Mouse (Mus musculus) forelimb bud, embryonic 11.5 days (tissue): Measurements from ENCODE around the gene Dlgap4.
"Not testable (repeated sequence)": the region's sequence is repeated elsewhere in the genome, so short reads cannot be mapped to it uniquely, and the experiment has no call there.

Experiments used
- DNase-seq: peaks from one replicate; pipeline ENCODE4 v3.0.0-alpha.2; 2012; ENCODE audit warnings: low read depth, low spot score

The Dlgap4 gene

GRCm38 (mm10) chr2:156775455-156776435 lies 162.2 kb downstream of the Dlgap4 start:
- DNase-seq = no peak

DNA sequence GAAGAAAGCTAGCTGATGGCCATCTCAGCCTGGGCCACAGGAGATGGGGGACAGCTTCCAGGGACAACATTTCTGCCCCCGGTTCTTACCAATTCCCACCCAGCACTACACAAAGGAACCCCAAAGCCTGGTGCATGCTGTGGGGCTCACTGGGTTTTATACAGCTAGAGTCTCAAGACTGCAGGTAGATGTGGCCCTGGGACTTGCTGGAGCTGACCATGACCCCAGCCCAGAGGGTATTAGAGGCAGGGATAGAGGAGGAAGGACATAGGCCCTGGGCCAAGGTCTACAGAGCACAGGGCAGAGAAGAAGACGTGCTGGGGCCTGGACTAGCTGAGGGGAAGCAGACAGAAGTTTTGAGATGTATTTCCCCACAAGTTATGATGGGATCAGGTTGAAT lies 163.4 kb downstream of the Dlgap4 start:
- DNase-seq = no peak

GRCm38 (mm10) chr2:156777326-156778004 lies 164.0 kb downstream of the Dlgap4 start:
- DNase-seq = no peak

DNA sequence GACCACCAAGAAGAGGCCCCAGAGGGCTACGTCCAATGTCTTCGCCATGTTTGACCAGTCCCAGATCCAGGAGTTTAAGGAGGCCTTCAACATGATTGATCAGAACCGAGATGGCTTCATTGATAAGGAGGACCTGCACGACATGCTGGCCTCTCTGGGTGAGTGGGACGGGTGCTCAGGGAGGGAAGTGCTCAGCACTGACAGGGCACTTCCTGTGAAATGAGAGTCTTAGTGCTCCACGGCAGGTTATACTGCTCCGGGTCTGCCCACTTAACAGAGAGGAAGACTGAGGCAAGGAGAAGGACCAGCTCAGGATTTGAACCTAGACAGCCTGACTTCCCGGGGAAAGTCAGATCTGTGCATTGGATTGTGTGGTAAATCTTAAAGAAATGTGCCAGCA lies 165.1 kb downstream of the Dlgap4 start:
- no peak for DNase-seq

GRCm38 (mm10) chr2:156779036-156779435 lies 165.5 kb downstream of the Dlgap4 start:
- DNase-seq = no peak

GRCm38 (mm10) chr2:156779488-156779887 lies 166.0 kb downstream of the Dlgap4 start:
- DNase-seq = no peak

GRCm38 (mm10) chr2:156780129-156780528 lies 166.6 kb downstream of the Dlgap4 start:
- DNase-seq = no peak

- no peak for DNase-seq
Observed at GRCm38 (mm10) chr2:156780752-156781151, 167.2 kb downstream of the Dlgap4 start.

DNA sequence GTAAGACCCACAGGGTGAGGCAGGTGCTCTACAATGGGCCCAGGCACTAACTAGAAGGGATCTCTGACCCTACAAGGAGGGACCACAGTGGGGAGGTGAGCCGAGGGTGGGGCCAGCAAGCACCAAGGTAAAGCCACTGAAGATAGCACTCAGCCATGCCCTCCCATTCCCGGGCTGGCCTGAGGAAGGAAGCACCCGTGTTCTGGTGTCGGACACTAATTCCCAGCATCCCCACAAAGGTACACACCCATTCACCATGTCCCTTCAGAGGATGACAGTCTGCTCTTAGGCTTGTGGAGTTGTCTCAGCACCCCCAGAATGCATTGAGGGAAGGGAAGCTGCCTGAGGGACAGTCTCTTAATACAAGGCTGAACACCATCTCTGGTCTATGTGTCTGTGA lies 167.8 kb downstream of the Dlgap4 start:
- DNase-seq = no peak

- DNase-seq = no peak
Observed at GRCm38 (mm10) chr2:156781836-156782480, 168.5 kb downstream of the Dlgap4 start.

GRCm38 (mm10) chr2:156782481-156783348 lies 169.2 kb downstream of the Dlgap4 start:
- DNase-seq = no peak

DNA sequence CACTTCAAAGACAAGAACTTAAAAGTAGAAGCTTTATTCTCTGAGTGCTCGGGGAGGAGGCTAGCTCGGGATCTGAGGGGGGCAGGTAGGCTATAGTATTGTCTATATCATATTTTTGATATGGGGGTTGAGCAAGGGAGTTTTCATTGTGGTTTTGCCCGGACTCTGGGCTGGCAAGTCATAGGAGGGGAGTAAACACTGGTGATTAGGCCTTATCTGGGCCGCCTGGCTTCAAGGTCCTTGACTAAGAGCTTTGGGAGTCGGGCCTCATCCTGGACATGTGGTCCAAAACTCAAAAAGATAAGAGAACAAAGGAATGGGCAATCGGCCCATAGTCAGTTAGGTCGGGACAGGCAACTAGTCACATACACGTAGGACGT lies 169.8 kb downstream of the Dlgap4 start:
- DNase-seq = no peak

- no peak for DNase-seq
Observed at GRCm38 (mm10) chr2:156784016-156784585, 170.6 kb downstream of the Dlgap4 start.

- DNase-seq = no peak
Observed at GRCm38 (mm10) chr2:156784891-156785290, 171.4 kb downstream of the Dlgap4 start.

GRCm38 (mm10) chr2:156786369-156786768 lies 172.9 kb downstream of the Dlgap4 start:
- DNase-seq = not testable (repeated sequence)

DNA sequence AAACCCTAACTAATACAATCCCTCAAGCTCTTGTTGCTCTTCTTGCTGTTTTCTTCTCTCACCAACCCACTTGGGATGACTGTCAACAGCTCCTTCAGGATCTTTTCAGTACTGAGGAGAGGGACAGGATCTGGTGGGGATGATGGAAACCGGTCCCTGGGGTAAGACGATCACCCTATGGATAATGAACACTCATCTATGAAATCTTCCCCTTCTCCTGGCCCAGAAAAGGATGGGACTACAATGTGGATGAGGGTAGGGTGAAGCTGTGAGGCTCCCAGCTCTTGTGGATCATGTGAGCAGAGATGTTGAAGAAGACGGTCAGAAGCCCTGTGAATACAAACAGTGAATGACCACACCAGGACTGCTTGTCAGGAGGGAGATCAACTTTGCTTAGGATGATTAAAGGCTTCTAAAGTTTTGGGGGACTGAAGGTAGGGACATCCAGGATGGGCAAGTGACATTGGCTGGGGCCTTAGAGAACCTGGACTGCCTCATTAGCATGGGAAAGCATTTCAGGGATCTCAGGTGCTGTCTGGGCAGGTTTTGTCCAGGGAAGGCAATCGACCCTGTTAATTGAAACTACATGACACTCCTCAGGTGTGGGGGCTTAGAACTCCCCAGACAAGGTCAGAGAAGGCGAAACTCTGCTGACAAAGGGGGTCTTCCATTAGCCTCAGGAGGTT lies 173.7 kb downstream of the Dlgap4 start:
- DNase-seq = no peak

DNA sequence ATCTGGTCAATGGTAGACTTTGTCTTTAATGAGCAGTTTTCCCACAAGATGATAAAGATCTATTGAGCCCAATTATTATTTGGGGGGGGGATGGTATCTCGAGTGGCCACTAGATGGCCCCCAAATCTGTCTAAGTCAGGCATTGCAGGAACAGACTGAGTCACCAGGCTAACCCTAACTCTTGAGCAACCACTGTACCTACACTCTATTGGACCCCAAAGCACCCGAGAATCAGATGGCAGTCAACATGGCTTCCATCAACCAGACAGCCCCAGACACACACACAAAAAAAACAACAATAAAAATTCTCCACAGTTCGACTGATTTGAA lies 174.2 kb downstream of the Dlgap4 start:
- DNase-seq = no peak

DNA sequence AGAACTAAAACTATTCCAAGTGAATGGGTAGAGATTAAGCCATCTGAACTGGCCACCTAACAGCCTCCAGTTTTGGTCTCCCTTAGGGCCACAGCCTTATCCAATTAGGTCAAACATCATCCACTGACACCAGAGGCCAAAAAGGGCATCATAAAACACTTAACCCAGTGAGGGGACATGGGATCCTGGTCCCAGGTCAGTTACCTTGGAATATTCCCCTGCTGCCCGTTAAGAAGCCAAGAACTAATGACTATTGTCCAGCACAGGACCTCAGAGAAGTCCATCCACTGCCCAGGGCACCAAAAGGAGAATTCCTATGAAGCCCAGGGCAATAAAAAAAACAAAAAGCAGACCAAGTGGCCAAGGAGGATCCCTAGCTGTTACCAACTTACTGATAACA lies 175.3 kb downstream of the Dlgap4 start:
- DNase-seq = no peak

- DNase-seq = no peak
Observed at GRCm38 (mm10) chr2:156798516-156798915, 185.0 kb downstream of the Dlgap4 start.

GRCm38 (mm10) chr2:156801045-156801444 lies 187.5 kb downstream of the Dlgap4 start:
- no peak for DNase-seq
